Mouse (Mus musculus) granulocyte monocyte progenitor cell, adult 5-6 weeks (primary cell): ENCODE measurements at regions not wholly inside any gene's neighbourhood (a gene's known extent, or its start where the extent isn't known, plus 50 kb on each side); places are given as distances from the start of the nearest gene placed in this dataset.
A peak's percentile ranks its signal among the peaks of the same experiment; 100 is the strongest.

Experiments used
- ATAC-seq: replicated peaks from 2 replicates; pipeline ENCODE4 v1.8.0; 2016; ENCODE audit warnings: mild to moderate bottlenecking, moderate TSS enrichment, inconsistent platforms; ENCODE audit not compliant: poor library complexity, severe bottlenecking

DNA sequence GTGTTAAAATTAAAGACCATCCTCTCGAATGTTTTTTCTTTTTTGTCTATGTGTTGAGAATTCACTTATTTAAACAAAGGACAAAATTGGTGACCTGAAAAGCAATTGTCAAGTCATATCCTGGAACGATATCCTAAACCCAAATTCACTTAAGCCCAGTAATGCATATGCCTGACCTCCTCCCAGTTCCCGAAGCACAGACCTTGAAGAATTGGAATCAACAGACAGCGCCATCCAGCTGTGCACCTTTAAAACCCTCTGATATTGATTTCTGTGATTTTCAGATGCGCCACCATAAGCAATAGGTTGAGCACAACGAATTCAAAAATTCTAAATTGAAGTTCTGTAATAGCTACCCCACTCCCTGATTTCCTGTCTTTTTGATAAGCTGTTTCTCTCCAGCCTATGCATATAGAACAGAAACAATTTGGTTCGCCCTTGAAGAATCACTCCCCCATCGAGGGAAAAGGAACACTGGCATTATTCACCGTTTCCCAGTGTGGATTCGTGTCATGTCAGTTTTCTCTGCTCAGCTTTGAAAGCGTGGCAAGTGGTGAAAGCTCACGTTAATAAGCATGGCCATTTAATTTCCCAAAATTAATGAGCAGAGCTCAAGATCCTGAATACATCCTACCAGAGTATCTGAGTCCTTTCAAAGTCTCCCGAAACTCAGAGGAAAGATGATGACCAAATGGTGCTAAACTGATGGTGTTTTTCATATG lies 682.1 kb downstream of the Utrn start:
- ATAC-seq = no peak

DNA sequence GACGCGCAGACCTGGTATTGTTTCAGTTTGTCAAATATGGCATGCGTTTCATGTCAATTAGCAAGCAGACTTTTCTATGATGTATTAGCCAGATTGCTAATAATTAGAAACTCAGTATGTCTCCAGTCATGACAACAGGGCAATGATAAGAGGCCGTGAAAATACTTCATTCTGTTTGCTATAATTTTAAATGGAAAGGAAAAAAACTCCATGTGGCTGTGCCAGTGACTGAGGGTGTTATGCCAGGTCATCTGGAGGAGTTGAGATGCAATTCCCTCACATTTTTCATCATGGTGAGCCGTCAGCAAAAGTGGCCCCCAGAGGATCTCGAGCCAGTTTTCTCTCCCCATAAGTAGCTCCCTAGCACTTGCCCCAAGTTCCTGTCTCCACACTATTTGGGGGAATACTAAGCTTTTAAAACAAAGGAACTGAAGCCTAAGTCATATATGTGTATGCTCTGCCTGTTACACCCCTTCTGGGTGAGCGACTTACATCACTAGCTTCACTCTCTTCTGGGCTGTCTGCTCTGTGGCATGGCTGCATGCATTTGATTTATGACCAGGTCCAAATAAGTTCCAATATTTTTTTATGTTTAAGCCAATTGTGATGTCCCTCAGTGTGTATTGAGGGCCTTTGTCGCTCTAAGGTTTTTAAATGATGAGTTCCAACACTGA lies 681.4 kb downstream of the Utrn start:
- no peak for ATAC-seq

DNA sequence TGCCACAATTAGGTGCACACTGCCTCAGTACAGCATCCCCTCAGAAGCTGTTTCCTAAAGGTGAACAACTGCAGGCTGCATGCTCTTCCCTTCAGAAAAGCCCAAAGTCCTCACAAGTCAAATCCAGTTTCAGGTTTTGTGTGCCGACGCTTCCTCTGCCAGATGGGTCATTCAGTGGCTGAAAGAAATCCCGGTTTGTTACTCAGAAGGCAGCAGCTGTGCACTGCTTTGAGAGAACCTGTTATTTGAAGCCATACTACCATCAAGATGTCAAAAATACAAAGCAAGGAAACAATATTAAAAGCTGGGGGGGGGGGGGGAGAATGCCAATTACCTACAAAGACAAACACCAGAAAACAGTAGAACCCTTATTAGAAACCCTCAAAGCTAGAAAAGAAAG lies 678.7 kb downstream of the Utrn start:
- ATAC-seq = no peak

DNA sequence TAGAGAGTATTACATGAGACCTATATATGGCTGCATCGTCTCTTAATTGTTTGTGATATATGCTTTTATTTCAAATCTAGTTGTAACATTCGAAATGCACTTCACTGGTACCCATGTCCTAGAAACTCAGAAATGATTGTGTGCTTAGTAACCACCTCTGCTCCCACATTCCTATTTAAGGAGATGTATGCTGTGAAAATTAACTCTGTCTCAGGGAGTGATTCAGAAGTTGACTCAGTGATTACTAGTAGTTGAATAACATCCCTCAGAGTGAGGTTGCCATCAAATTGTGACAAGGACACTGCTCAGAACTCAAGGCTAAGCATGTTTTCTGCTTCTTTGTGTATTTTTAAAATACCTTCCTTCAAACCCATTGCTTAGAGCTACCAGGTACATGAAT lies 661.9 kb downstream of the Utrn start:
- ATAC-seq = no peak

DNA sequence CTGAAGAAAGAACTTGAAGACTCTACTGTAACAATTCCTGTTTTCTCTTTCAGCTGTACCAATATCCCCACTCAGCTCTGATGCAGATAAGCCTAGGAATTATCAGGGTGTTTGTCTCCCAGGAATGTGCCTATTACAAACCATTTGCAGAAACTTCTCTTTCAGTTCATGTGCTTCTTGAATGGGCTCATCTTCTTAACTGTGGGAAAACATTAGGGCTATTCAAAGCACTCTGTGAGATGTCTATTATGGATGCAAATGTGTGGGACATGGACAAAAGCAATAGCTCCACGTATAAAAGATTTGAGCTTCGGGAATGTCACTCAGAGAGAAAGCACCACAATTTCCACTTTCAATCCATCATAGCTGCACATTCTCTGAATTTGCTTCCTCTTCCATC lies 659.0 kb downstream of the Utrn start:
- ATAC-seq = no peak

DNA sequence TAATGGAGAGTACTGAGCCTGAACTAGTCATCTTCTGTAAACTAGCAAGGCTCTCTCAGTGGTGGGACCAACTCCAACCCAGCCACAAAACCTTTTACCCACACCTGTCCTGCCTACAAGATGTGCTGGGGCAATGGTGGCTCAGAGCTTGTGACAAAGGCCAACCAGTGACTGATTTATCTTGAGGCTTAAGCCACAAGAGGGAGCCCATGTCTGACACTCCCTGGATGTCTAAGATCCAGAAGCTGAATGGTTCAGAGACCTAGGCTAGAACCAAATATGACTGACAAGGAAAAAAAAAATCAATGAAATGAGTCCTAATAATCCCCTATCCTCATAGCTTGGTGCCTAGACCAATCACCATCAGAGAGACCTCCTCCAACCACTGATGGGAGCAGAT lies 650.3 kb downstream of the Utrn start:
- no peak for ATAC-seq

DNA sequence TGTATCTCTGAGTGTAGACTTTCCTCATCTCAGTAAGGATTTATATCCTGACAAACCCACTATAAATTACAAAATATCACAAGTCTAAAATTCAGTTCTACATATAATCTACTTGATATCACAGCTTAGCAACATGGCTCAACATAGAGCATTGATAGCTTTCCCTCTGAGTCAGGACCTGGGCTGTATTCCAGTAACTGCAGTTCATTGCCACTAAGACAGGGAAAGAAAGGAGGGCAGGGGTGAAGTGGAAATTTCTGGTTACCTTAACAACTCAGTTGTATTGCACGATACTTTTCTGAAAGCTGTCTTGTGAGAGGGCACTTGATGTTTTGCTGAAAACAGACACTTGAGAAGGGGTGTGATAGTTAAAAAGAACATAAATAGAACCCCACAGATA lies 635.0 kb downstream of the Utrn start:
- ATAC-seq = no peak

DNA sequence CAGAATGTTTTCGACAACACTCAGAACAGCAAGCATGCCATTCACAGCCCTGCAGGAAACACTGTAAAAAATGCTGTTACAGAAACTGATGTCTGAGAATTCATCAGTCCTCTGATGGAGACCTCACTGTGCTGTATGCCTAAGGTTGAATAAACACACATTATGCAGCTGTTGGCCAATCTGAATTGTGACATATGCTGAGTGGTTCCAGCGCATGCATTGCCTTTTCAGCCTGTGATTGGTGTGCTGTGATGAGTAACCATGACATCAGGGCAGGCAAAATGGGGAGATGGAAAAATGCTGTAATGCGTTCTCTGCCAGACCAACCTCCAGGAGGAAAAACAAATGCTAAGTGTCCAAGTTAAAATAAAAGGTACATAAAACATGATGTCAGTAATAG lies 620.3 kb downstream of the Utrn start:
- no peak for ATAC-seq

DNA sequence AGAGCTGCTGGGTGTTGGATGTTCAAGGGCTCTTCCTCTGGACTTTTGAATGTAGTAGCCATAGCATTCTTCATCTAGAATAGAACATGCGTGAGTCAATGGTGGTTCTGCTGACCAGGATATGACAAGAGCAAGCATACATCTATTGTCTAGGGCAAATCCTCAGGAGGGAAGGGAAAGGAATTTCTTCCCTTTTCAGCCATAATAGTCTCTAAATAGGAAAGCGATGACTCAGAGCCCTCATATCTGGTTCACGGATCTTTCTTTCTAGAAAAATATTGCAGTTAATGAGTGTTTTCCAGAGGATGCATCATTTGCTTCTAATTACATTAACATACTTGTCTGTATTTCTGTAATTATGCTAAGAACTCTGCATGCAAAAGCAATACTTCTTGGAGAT lies 615.9 kb downstream of the Utrn start:
- no peak for ATAC-seq

DNA sequence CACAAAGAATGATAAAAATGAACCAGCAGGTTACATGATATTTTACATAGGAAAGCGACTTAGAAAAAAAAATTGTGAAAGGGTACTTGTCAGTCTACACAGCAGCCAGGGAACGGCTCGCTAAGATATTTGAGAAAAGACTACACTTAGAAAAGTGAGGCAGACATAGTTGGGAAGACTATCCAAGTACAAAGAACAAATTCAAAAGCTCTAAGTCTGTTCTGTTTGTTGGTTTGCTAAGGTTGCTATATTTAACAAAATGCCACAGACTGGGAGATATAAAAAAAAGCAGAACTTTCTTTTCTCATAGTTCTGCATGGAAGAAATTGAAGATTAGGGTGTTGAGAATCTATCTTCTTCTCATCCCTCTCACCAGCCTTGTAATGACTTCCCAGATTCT lies 583.5 kb downstream of the Utrn start:
- no peak for ATAC-seq

DNA sequence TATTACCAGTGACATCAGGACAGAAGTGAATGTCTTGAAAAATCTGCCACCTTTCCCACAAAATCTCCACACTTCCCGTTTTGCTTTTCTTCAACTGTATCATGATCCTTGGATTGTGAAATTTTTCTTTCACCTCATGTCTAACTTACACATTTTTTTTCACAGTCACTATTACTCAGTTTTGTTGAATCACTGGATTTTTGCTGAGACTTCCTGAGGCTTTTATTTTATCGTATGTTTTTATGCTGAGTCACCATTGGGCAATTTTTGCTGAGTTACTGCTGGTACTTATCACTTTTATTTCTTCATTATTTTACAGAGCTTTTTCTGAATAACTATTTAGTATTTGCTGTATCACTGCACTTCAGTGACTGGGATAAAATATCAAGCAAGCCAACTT lies 570.3 kb downstream of the Utrn start:
- ATAC-seq = peak; percentile 42

DNA sequence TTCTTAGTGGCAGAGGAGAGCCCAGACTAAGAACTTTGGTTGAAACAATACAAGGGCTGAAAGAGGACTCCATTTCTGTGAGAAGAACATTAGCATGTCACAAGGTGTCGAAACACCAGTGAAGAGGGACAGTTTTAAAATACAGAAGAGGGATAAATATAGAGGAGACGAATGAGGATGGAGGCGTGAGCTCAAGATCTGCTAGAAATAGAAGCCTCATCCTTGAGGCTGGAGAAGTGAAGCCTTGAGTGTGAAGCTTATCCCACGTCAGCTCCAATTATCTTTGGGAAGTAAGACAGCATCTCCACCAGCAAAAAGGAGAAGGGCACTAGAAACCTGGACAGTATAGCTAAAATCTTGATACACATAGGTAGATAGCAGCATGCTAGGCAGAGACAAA lies 566.8 kb downstream of the Utrn start:
- no peak for ATAC-seq

DNA sequence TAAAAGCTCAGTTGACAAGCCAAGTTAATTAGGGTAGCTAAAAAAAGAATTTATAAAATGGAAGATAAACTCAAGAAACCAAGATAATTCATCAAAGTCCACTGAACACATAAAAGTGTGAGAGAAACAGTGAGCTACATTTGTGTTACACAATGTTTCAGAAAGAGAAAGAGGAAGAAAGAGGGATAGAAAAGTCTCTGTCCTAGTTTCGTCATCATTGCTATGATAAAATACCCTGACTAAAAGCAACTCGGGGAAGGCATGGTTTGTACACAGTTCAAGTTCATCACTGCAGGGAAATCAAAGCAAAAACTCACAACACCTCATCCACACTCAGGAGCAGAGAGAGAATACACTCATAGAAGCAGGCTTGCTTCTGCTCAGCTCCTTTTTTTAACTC lies 548.9 kb downstream of the Utrn start:
- peak; percentile 91 for ATAC-seq
